Mouse (Mus musculus) embryo, embryonic 9.5 days (tissue): ENCODE measurements around the gene Itgb4.
"Not testable (repeated sequence)": the region's sequence is repeated elsewhere in the genome, so short reads cannot be mapped to it uniquely, and the experiment has no call there.

Source experiments
- DNase-seq: peaks from one replicate; pipeline ENCODE4 v3.0.0-alpha.2; 2017; ENCODE audit errors: extremely low spot score

The Itgb4 gene

GRCm38 (mm10) chr11:116008832-116009375, 34.4 kb downstream of the Itgb4 start:
- no peak for DNase-seq

- DNase-seq, result no peak
Measured at GRCm38 (mm10) chr11:116009661-116010060, 35.2 kb downstream of the Itgb4 start.

- DNase-seq, result no peak
Measured at GRCm38 (mm10) chr11:116010146-116010545, 35.6 kb downstream of the Itgb4 start.

GRCm38 (mm10) chr11:116010948-116011347, 36.4 kb downstream of the Itgb4 start:
- no peak for DNase-seq

GRCm38 (mm10) chr11:116011529-116012261, 37.2 kb downstream of the Itgb4 start:
- DNase-seq, result peak; percentile 46

GRCm38 (mm10) chr11:116012262-116012947, 37.9 kb downstream of the Itgb4 start, which contains the start of gene Galk1:
Galk1 (minus strand) TSS chr11:116012719.
- DNase-seq, result peak; percentile 93

- DNase-seq, result no peak
Measured at GRCm38 (mm10) chr11:116014821-116015220, 40.3 kb downstream of the Itgb4 start.

GRCm38 (mm10) chr11:116018106-116018505, 43.6 kb downstream of the Itgb4 start:
- DNase-seq, result peak; percentile 63

GRCm38 (mm10) chr11:116018867-116019266, 44.4 kb downstream of the Itgb4 start:
- DNase-seq, result not testable (repeated sequence)

GRCm38 (mm10) chr11:116019360-116019791, 44.9 kb downstream of the Itgb4 start:
- DNase-seq, result no peak

- DNase-seq, result peak; percentile 37
Measured at GRCm38 (mm10) chr11:116019976-116020411, 45.5 kb downstream of the Itgb4 start.

- no peak for DNase-seq
Measured at GRCm38 (mm10) chr11:116020519-116020922, 46.0 kb downstream of the Itgb4 start.

GRCm38 (mm10) chr11:116021328-116022220, 47.1 kb downstream of the Itgb4 start:
- DNase-seq, result peak; percentile 46

GRCm38 (mm10) chr11:116022256-116022780, 47.8 kb downstream of the Itgb4 start:
- no peak for DNase-seq

GRCm38 (mm10) chr11:116023074-116023770, 48.7 kb downstream of the Itgb4 start:
- DNase-seq, result not testable (repeated sequence)

- no peak for DNase-seq
Measured at GRCm38 (mm10) chr11:116023771-116024355, 49.4 kb downstream of the Itgb4 start.

- peak; percentile 99 for DNase-seq
Measured at GRCm38 (mm10) chr11:116024356-116024808, 49.9 kb downstream of the Itgb4 start.

GRCm38 (mm10) chr11:116025056-116025845, 50.7 kb downstream of the Itgb4 start:
- no peak for DNase-seq

GRCm38 (mm10) chr11:116027756-116028155, 53.2 kb downstream of the Itgb4 start, which contains the start of gene H3f3b:
H3f3b (minus strand) TSS chr11:116027962.
- no peak for DNase-seq
